Mouse (Mus musculus): ENCODE measurements around the gene Tmprss6. TPM values are rescaled to one million over a fixed set of nuclear protein-coding genes. Genes with fewer than 3 reads are reported as not detected.

Gene Tmprss6
- polyA plus RNA-seq, 1 experiment, result 0.08 TPM

- Histone ChIP-seq H3K79me2 (ENCODE audit: control insufficient read depth, insufficient read depth) (no peaks in the 10 kb centered on the region), H3K36me3 (ENCODE audit: control insufficient read depth, insufficient read depth) (no peaks in the 10 kb centered on the region), H3ac (ENCODE audit: control insufficient read depth, insufficient read length) (no peak overlapping the region), H3K4me3 (no peak overlapping the region), H3K27me3 (ENCODE audit: control insufficient read depth, insufficient read depth, insufficient read length) (no peaks in the 10 kb centered on the region), H3K4me2 (ENCODE audit: low read depth) (no peak overlapping the region)
- TF ChIP-seq REST (IDR thresholded peaks at IDR 0.05; ENCODE audit: insufficient read depth, insufficient read length), result no peak
- TF ChIP-seq POLR2A (IDR thresholded peaks at IDR 0.05; ENCODE audit: insufficient read length, low read depth), result no peak
- no peak for TF ChIP-seq MAX (IDR thresholded peaks at IDR 0.05; ENCODE audit: low read depth)
These were observed 64.5 kb downstream of the Tmprss6 start for GRCm38 (mm10) chr15:78403896-78404295.

- Histone ChIP-seq H3K4me2 (ENCODE audit: low read depth) (no peak overlapping the region), H3K36me3 (ENCODE audit: control insufficient read depth, insufficient read depth) (no peaks in the 10 kb centered on the region), H3K79me2 (ENCODE audit: control insufficient read depth, insufficient read depth) (no peaks in the 10 kb centered on the region), H3K27me3 (ENCODE audit: control insufficient read depth, insufficient read depth, insufficient read length) (no peaks in the 10 kb centered on the region), H3K4me3 (no peak overlapping the region), H3ac (ENCODE audit: control insufficient read depth, insufficient read length) (no peak overlapping the region)
- TF ChIP-seq POLR2AphosphoS2 (IDR thresholded peaks at IDR 0.05; ENCODE audit: insufficient read length, low read depth) (no peak), USF1 (IDR thresholded peaks at IDR 0.05; ENCODE audit: low read depth) (no peak), TCF3 (IDR thresholded peaks at IDR 0.05; ENCODE audit: insufficient read length, low read depth) (no peak), MAX (IDR thresholded peaks at IDR 0.05; ENCODE audit: low read depth) (no peak), E2F4 (IDR thresholded peaks at IDR 0.05; ENCODE audit: insufficient read depth) (no peak), MYOD1 (IDR thresholded peaks at IDR 0.05; ENCODE audit: control insufficient read depth in 1 of 3, insufficient read length in 2 of 3, low read depth in 2 of 3) (no peak), REST (IDR thresholded peaks at IDR 0.05; ENCODE audit: insufficient read depth, insufficient read length) (no peak), CEBPB (IDR thresholded peaks at IDR 0.05; ENCODE audit: insufficient read depth, poor library complexity, severe bottlenecking) (no peak), MYOG (IDR thresholded peaks at IDR 0.05; ENCODE audit: control insufficient read depth in 1 of 3, insufficient read depth in 1 of 3, insufficient read length in 2 of 3, low read depth in 2 of 3) (no peak), TCF12 (IDR thresholded peaks at IDR 0.05; ENCODE audit: insufficient read depth, poor library complexity, severe bottlenecking) (no peak), SRF (IDR thresholded peaks at IDR 0.05; ENCODE audit: control insufficient read depth, insufficient read length, low read depth) (no peak), POLR2A (IDR thresholded peaks at IDR 0.05; ENCODE audit: insufficient read length, low read depth) (no peak)
These were observed 65.1 kb downstream of the Tmprss6 start for GRCm38 (mm10) chr15:78403301-78403741.

- Histone ChIP-seq H3K79me2 (ENCODE audit: control insufficient read depth, insufficient read depth) (no peaks in the 10 kb centered on the region), H3K27me3 (ENCODE audit: control insufficient read depth, insufficient read depth, insufficient read length) (peaks cover 4% of the 10 kb centered on the region), H3K36me3 (ENCODE audit: control insufficient read depth, insufficient read depth) (no peaks in the 10 kb centered on the region), H3K4me2 (ENCODE audit: low read depth) (no peak overlapping the region), H3ac (ENCODE audit: control insufficient read depth, insufficient read length) (no peak overlapping the region), H3K4me3 (no peak overlapping the region)
- TF ChIP-seq MYOG (IDR thresholded peaks at IDR 0.05; ENCODE audit: control insufficient read depth in 1 of 3, insufficient read depth in 1 of 3, insufficient read length in 2 of 3, low read depth in 2 of 3) (no peak), POLR2A (IDR thresholded peaks at IDR 0.05; ENCODE audit: insufficient read length, low read depth) (no peak), TCF3 (IDR thresholded peaks at IDR 0.05; ENCODE audit: insufficient read length, low read depth) (no peak), SRF (IDR thresholded peaks at IDR 0.05; ENCODE audit: control insufficient read depth, insufficient read length, low read depth) (no peak), USF1 (IDR thresholded peaks at IDR 0.05; ENCODE audit: low read depth) (no peak), REST (IDR thresholded peaks at IDR 0.05; ENCODE audit: insufficient read depth, insufficient read length) (no peak), MAX (IDR thresholded peaks at IDR 0.05; ENCODE audit: low read depth) (no peak), POLR2AphosphoS2 (IDR thresholded peaks at IDR 0.05; ENCODE audit: insufficient read length, low read depth) (no peak), MYOD1 (IDR thresholded peaks at IDR 0.05; ENCODE audit: control insufficient read depth in 1 of 3, insufficient read length in 2 of 3, low read depth in 2 of 3) (no peak), CEBPB (IDR thresholded peaks at IDR 0.05; ENCODE audit: insufficient read depth, poor library complexity, severe bottlenecking) (no peak), E2F4 (IDR thresholded peaks at IDR 0.05; ENCODE audit: insufficient read depth) (no peak)
These were observed 66.0 kb downstream of the Tmprss6 start for GRCm38 (mm10) chr15:78402423-78402822.

GRCm38 (mm10) chr15:78401921-78402320 is 66.5 kb downstream of the Tmprss6 start:
- H3K4me2 ChIP-seq (ENCODE audit: low read depth), result no peak overlapping the region
- H3K36me3 ChIP-seq (ENCODE audit: control insufficient read depth, insufficient read depth), result no peaks in the 10 kb centered on the region
- TF ChIP-seq TCF12 (IDR thresholded peaks at IDR 0.05; ENCODE audit: insufficient read depth, poor library complexity, severe bottlenecking) (no peak), MYOD1 (IDR thresholded peaks at IDR 0.05; ENCODE audit: control insufficient read depth in 1 of 3, insufficient read length in 2 of 3, low read depth in 2 of 3) (no peak), POLR2AphosphoS2 (IDR thresholded peaks at IDR 0.05; ENCODE audit: insufficient read length, low read depth) (no peak), POLR2A (IDR thresholded peaks at IDR 0.05; ENCODE audit: insufficient read length, low read depth) (no peak), E2F4 (IDR thresholded peaks at IDR 0.05; ENCODE audit: insufficient read depth) (no peak), SRF (IDR thresholded peaks at IDR 0.05; ENCODE audit: control insufficient read depth, insufficient read length, low read depth) (no peak), TCF3 (IDR thresholded peaks at IDR 0.05; ENCODE audit: insufficient read length, low read depth) (no peak), CEBPB (IDR thresholded peaks at IDR 0.05; ENCODE audit: insufficient read depth, poor library complexity, severe bottlenecking) (no peak)
- H3ac ChIP-seq (ENCODE audit: control insufficient read depth, insufficient read length), result no peak overlapping the region
- no peak overlapping the region for H3K4me3 ChIP-seq
- no peaks in the 10 kb centered on the region for H3K79me2 ChIP-seq (ENCODE audit: control insufficient read depth, insufficient read depth)
- peaks cover 7% of the 10 kb centered on the region for H3K27me3 ChIP-seq (ENCODE audit: control insufficient read depth, insufficient read depth, insufficient read length)

- H3K79me2 ChIP-seq (ENCODE audit: control insufficient read depth, insufficient read depth), result no peaks in the 10 kb centered on the region
- H3K4me3 ChIP-seq, result no peak overlapping the region
These were observed 67.1 kb downstream of the Tmprss6 start for GRCm38 (mm10) chr15:78401345-78401744.

More at GRCm38 (mm10) chr15:78401345-78401744, 67.1 kb downstream of the Tmprss6 start:
- no peaks in the 10 kb centered on the region for H3K36me3 ChIP-seq (ENCODE audit: control insufficient read depth, insufficient read depth)
- no peak overlapping the region for H3K4me2 ChIP-seq (ENCODE audit: low read depth)
- H3K27me3 ChIP-seq (ENCODE audit: control insufficient read depth, insufficient read depth, insufficient read length), result peaks cover 8% of the 10 kb centered on the region
- TF ChIP-seq TCF12 (IDR thresholded peaks at IDR 0.05; ENCODE audit: insufficient read depth, poor library complexity, severe bottlenecking), result no peak
- no peak for TF ChIP-seq POLR2A (IDR thresholded peaks at IDR 0.05; ENCODE audit: insufficient read length, low read depth)
- no peak for TF ChIP-seq POLR2AphosphoS2 (IDR thresholded peaks at IDR 0.05; ENCODE audit: insufficient read length, low read depth)
- H3ac ChIP-seq (ENCODE audit: control insufficient read depth, insufficient read length), result no peak overlapping the region
